Mouse (Mus musculus): ENCODE data around the gene Tbcc.

- no peak for TF ChIP-seq CTCF (IDR thresholded peaks at IDR 0.05 in 2 of 3, conservative IDR thresholded peaks at IDR 0.05 in 1 of 3; ENCODE audit: control insufficient read depth in 1 of 3, insufficient read depth in 1 of 3, low read depth in 2 of 3, low read length in 3 of 3, poor library complexity in 1 of 3, severe bottlenecking in 1 of 3)
- no peak for TF ChIP-seq MAX (IDR thresholded peaks at IDR 0.05; ENCODE audit: low read length)
- no peak for TF ChIP-seq ZC3H11A (IDR thresholded peaks at IDR 0.05; ENCODE audit: low read depth, low read length)
- no peak for TF ChIP-seq E2F4 (IDR thresholded peaks at IDR 0.05; ENCODE audit: borderline replicate concordance, low read depth, low read length)
- no peak for TF ChIP-seq CHD1 (IDR thresholded peaks at IDR 0.05; ENCODE audit: low read depth, low read length)
Measured at GRCm38 (mm10) chr17:46870913-46871312, 19.6 kb upstream of the Tbcc start.

All from MEL (cell line).